Mouse (Mus musculus): ENCODE measurements around the gene Vegfc. TPM values are rescaled to one million over a fixed set of nuclear protein-coding genes. Genes with fewer than 3 reads are reported as not detected.

Gene Vegfc
- polyA plus RNA-seq, 1 experiment from 2014 or later, result 8.0 TPM

GRCm38 (mm10) chr8:54233316-54233715 lies 155.9 kb downstream of the Vegfc start:
- Histone ChIP-seq H3K27me3 (ENCODE audit: low read depth, poor library complexity, severe bottlenecking) (no peaks in the 10 kb centered on the region), H3K36me3 (no peaks in the 10 kb centered on the region), H3K4me3 (no peak overlapping the region), H3K27ac (no peak overlapping the region), H3K9me3 (replicated peaks) (no peaks in the 10 kb centered on the region), H3K4me1 (no peaks in the 10 kb centered on the region)
- DNase-seq (ENCODE audit: low spot score), result no peak
- 93% methylated on average over 6 of the region's 6 CpGs for WGBS

All from limb, embryonic 10.5 days (tissue).